Mouse (Mus musculus): ENCODE measurements around the gene Cacfd1.

DNA sequence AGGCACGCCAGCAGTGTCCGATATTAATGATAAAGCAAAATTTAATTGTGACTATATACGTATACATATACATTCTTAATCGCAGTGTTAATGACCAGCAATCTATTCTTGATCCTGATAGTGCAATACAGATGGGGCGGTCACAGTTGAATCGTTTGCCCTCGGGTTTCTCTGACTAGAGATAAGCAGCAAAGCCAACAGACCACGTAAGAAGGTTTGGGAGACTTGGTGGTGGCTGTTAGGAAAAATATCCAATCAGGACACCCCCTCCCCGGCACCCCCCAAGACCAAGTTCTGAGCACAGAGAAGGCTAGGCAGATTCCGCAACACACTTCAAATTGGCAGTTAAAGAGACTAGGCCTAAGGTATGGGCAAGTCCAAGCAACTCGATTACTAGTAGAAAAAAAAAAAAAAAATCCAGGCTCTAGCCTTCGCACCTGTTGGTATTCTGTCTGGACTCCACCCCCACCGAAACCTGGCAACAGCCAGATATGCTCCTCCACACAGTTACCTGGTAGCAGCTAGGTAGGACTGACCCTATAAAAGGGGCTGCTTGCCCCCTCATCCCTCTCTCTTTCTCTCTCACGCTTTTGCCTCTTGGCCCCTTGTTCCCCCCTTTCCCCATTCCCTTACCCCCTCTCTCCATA, 44.9 kb upstream of the Cacfd1 start:
- TF ChIP-seq CTCF (IDR thresholded peaks at IDR 0.05; ENCODE audit: low read depth) (no peak), EP300 (IDR thresholded peaks at IDR 0.05; ENCODE audit: low read depth) (no peak)

Data from liver, embryonic 14.5 days (tissue).